Mouse (Mus musculus) heart, postnatal 0 days (tissue): ENCODE measurements at regions not wholly inside any gene's neighbourhood (a gene's known extent, or its start where the extent isn't known, plus 50 kb on each side); places are given as distances from the start of the nearest gene placed in this dataset.

Experiments
- CTCF ChIP-seq: IDR thresholded peaks from 2 replicates; pipeline ENCODE4 v1.5.1; 2016; ENCODE audit warnings: antibody characterized with exemption, control low read depth, low read depth
- EP300 ChIP-seq: IDR thresholded peaks from 2 replicates; pipeline ENCODE4 v1.6.1; 2016; ENCODE audit warnings: antibody characterized with exemption, low read depth

DNA sequence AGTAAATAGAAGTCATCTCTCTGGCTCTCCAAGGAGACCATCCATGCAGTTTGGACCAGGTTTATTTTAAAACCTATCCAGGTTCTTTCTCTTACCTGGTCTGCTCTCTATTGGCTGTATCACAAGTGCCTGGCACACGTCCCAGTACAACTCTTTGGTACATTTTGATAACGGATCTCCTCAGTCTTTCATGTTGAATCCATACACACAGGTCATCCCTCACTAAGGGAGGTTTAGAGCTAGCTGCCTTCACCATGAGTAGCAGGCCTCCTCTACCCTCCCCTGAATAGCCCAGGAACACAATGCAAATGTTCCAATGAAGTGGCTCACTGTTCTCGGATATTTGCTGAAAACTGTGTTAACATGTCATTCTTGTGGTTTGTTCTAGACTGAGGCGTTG is 84.2 kb upstream of the Pcgf5 start:
- TF ChIP-seq CTCF (no peak), EP300 (no peak)
